Mouse (Mus musculus): ENCODE data around the gene Gnao1.

The Gnao1 gene

DNA sequence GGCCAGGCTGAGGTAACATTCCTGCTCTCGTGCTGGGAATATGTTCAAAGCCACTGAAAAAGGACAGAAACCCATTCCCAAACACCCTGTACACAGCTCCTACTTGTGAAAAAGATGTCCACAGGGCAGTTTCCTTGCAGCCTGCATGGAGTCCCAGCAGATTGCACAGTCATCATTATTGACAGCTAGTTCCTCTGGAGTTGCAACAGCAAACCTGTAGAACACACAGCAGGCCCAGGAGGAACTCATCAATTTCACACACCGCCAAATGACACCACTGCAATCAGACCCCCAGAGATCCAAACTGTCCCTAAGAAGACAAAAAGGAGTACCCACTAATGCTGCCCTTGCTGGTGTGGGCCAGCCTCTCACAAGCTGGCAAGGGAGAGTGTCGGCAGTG is 175.0 kb downstream of the Gnao1 start:
- no peak for DNase-seq (ENCODE audit: low read depth, low spot score)

DNA sequence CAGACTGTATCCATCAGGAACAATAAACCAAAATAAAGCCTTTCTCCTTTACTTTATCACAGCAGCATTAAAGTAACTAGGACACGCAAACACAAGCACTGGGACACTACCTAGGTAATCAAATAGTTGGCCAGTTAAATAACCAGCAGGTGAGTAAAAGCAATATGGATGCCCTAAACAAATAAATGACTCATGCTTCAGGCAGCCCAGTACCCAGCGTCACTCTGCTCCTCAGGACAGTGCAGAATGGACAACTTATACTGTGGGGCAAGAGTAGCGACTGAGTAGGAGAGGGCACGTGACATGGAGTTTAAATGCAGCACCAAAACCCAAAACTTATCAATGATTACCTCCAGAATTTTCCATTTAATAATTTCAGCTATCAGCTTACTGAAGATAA is 180.0 kb downstream of the Gnao1 start:
- no peak for DNase-seq (ENCODE audit: low read depth, low spot score)

DNA sequence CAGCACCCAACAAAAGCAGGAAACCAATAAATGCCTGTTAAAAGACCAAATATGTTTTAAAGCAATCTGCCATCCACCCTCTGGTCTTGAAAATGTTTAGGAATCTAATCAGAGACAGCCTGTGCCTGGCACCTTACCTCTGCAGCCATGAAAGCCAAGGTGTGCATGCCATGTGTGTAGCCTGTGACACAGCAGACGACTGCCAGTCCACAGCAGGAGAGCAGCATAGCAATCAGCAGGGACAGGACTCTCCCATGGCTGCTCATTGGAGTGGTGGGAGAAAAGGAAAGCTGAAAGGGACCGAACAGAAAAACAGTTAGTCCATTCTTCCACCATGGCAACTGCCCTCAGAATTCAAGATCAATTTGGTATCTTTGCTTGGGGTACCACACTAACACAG is 189.2 kb downstream of the Gnao1 start:
- DNase-seq (ENCODE audit: low read depth, low spot score), result no peak

DNA sequence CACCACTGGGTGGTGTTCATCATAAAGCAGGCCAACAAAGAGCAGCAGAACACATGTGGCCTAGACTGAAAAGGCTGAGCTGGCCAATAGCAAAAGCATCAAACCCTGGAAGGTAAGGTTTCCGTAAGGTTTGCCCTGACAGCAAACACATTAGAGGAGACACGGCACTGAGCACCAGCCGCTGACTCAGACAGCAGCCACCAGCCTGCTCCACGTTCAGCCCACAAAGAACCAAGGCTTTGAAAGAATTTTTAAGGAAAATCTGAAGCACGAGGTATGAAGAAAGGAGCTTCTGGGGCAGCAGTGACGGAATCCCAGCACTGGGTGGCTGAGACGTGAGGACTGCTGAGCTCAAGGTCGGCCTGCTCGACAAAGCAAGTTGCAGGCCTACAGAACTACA is 194.4 kb downstream of the Gnao1 start:
- DNase-seq (ENCODE audit: low read depth, low spot score), result no peak

DNA sequence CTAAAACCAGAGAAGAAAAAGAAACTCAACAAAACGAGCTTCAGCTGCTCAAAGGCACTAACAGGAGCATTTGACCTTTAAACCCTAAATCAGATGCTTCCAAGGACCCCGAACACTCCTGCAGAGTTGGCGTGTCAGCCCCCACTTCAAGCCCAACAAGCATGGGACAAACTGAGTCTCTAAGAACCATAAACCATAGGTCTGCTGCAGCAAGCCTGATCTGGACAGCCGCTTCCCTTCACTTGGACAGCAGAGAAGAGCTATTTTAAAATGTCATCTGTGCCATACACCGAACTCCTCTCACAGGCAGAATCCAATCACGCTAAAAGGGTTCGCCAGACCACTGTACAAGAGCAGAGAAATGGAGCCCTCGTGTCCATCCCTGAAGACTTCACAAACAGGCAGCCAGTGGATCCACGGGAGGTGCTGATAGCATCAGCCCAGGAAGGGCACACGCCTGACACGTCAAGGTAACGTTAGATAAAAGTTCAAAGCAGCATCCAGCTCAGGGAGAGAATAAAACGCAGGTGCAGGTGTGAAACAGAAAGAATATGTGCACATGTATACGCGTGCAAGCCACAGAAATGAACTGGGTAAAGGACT is 199.6 kb downstream of the Gnao1 start:
- DNase-seq (ENCODE audit: low read depth, low spot score), result no peak

DNA sequence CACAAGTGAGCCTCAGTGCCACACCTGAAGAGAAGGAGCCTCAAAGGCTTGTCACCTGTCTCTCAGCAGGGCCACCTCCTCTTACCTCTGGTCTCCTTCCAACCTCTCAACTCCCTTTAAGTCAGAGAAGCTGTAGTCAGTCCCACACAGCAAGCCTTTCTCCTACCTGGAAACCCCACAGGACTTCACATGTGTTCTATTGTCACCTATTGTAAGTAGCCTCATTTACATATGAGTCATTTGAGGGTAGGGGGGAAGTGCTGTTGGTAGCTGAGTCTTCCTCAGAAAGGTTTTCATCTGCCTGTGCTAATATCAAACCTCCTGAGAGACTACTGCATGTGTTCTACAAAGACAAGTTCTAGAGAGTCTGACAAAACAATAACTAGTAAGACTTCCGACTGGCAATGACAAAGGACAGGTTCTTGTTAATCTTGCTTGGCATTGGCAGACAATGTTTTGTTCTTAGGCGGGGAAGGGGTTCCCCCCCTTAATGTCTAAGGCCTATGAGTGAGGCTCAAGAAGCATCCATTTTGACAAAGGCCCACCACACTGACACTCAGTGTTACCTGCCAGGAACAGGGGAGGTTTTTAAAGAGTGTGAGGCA is 200.4 kb downstream of the Gnao1 start:
- peak; percentile 66 for DNase-seq (ENCODE audit: low read depth, low spot score)

DNA sequence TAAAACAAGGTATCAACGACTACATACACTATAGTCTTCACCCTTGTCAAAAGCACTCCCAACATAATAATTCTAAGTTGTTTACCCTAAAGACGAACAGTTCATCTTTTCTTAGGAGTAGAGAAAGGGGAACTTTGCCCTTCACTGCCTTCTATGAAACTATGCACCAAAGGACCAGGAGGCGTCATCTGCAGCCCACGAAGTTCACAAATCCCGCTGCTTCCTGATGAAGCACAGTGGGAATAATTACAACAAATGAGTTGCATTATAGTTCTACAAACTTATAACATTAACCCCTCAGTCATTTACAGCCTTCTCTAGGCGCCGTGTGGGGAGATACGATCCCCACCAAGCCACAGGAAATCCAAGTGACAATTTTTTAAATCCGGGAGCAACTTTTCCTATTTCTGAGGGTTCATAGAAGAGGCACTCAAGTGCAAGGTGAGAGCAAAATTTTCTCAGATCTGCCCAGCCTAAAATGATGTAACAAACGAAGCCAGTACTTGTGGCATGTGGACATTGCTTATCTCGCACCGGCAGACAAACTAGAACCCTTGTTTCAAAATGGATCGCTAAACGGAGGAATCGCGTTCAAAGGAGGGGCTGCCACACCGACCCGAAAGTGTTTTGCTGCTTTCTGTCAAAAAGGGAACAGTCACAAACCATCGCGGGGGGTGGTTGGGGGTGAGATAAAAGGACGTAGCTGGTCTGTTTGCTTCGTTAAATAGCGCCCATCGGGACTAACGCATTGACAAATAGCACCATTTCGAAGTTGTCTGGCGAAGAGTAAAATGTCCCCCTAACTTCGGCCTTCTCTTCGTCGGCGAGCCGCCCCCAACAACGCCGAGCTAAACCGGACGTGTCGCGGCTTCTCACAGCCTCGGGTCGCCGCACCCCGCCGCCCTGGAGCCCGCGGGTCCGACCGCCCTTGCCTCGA is 201.6 kb downstream of the Gnao1 start:
- no peak for DNase-seq (ENCODE audit: low read depth, low spot score)

DNA sequence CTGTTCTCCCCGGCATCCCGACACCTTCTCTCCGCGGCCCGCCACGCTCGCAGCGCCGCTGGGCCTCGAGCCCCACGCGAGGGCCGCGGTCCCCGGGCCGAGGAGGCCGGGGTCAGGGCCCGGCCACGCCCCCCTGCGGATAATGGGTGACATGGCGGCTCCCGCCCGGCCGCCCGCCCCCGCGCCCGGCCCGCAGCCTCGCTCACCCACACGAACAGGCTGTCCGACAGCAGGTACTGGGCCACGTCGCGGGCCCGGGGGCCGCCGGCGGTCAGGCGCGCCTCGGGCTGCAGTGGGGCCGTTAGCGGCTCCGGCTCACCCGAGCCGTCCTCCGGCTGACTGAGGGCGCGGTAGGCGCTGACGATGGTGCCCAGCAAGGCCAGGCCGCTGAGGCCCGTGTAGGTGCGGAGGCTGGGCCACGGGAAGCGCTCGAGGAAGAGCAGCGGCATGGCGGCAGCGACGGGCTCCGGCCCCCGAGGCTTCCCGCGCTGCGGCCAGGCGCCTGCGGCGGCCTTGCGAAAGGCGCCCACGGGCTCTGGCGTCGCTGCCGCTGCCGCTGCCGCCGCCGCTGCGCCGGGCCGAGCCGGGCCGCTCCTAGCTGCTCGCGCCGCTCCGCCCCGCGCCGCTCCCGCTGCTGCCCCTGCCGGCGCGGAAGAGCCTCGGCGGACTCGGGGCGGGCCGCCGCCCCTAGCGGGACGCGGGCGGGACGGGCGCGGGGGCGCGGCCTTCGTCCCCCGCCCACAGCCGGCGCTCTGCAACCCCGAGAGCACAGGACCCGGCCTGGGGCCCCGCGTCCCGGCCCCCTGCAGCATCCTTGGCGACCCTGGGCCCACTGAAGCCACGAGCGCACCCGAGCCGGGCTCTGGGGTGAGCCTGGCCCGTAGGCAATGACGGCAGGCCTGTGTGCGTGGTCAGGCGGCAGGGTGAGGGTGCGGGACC is 202.5 kb downstream of the Gnao1 start, which contains the start of gene Amfr:
TSS of gene Amfr (minus strand) at position 830 of the 939 bp plus-strand sequence.
- DNase-seq (ENCODE audit: low read depth, low spot score), result peak; percentile 54

DNA sequence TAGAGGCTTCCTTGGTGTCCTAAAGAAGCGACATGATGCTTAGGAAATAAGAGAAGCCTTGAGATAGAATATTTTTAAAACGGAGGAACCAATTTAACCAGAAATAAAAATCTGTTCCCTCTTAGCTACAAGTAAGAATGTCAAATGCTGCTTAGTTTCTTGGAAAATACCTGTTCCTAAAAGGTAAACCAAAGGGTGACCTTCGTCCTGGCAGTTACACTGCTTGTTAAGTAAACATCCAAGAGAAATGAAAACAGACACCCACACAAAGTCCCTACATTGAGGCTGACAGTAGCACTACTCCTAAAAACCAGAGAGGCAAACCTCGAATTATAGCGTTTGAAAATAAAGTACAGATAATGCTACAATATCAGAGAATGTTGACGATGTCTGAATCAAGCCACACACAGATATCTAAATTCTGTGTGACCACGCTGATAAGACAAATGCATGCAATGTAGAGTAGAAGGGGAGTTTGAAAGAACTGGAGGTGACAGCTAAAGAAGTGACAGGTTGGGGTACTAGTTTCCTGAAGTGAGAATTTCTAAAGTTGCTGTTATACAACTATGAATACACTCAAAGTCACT is 203.4 kb downstream of the Gnao1 start:
- no peak for DNase-seq (ENCODE audit: low read depth, low spot score)
